Mouse (Mus musculus): ENCODE data around the gene Palm. TPM values are rescaled to one million over a fixed set of nuclear protein-coding genes. Genes with fewer than 3 reads are reported as not detected.

The Palm gene
- polyA plus RNA-seq, 1 experiment from 2014 or later: 80.7 TPM

GRCm38 (mm10) chr10:79865801-79866295, 72.5 kb downstream of the Palm start:
- DNase-seq (ENCODE audit: low spot score): no peak
- H3K27ac ChIP-seq: no peak overlapping the region
- no peak overlapping the region; the same call in 1 of the 2 replicates for H3K4me3 ChIP-seq
- H3K4me1 ChIP-seq: peaks cover 28% of the 10 kb centered on the region
- WGBS: 70% methylated on average over 19 of the region's 19 CpGs
- no peaks in the 10 kb centered on the region for H3K27me3 ChIP-seq (ENCODE audit: insufficient read depth, poor library complexity, severe bottlenecking)
- H3K36me3 ChIP-seq: peaks cover 67% of the 10 kb centered on the region
- no peaks in the 10 kb centered on the region for H3K9me3 ChIP-seq

DNA sequence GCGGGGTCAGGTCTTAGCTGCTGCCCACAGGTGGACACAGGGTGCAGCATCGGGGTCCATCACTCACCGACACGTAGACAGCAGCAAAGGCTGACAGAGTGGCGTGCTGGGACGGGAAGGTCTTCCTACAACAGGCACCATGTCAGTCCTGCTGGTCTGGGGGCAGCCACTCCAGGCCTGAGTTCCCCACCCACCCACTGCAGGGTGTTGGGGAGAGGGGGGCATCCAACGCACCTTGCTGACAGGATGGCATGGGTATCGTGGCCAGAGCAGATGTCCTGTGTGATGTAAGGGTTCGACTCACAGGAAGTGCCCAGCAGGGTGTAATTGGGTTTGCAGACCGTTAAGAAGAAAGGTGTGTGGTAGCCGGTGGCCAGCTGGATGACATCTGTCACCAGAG, 73.2 kb downstream of the Palm start:
- H3K4me3 ChIP-seq: no peak overlapping the region
- 75% methylated on average over 11 of the region's 11 CpGs for WGBS
- DNase-seq (ENCODE audit: low spot score): no peak

More for the DNA sequence above, 73.2 kb downstream of the Palm start:
- Histone ChIP-seq H3K9me3 (no peaks in the 10 kb centered on the region), H3K36me3 (peaks cover 66% of the 10 kb centered on the region), H3K27ac (no peak overlapping the region), H3K4me1 (peaks cover 24% of the 10 kb centered on the region), H3K27me3 (ENCODE audit: insufficient read depth, poor library complexity, severe bottlenecking) (no peaks in the 10 kb centered on the region)

Small RNAs within 50 kb of the gene (microRNA-seq; reads per million reads assigned to microRNA genes)
- gene Mir6910: not detected

Other genes with a start within 250 kb of the Palm start
- 46.6 and 53.9 TPM in 2 replicates for gene Mier2, start 238.4 kb upstream of the Palm start, polyA plus RNA-seq (2016; fragmentation: Nextera tagmentation; extraction: Ambion mirVana)
- not detected in 2 replicates for gene Theg, start 206.2 kb upstream of the Palm start, polyA plus RNA-seq (2016; fragmentation: Nextera tagmentation; extraction: Ambion mirVana)
- not detected in 2 replicates for gene C2cd4c, start 179.5 kb upstream of the Palm start, polyA plus RNA-seq (2016; fragmentation: Nextera tagmentation; extraction: Ambion mirVana)
- 2.7 and 6.3 TPM in 2 replicates for gene Shc2, start 155.7 kb upstream of the Palm start, polyA plus RNA-seq (2016; fragmentation: Nextera tagmentation; extraction: Ambion mirVana)
- not detected in 2 replicates for gene Odf3l2, start 147.8 kb upstream of the Palm start, polyA plus RNA-seq (2016; fragmentation: Nextera tagmentation; extraction: Ambion mirVana)
- 0.38 and 1.3 TPM in 2 replicates for gene Madcam1, start 129.0 kb upstream of the Palm start, polyA plus RNA-seq (2016; fragmentation: Nextera tagmentation; extraction: Ambion mirVana)
- gene Tpgs1, start 124.2 kb upstream of the Palm start, polyA plus RNA-seq (2016; fragmentation: Nextera tagmentation; extraction: Ambion mirVana): 52.3 and 59.4 TPM in 2 replicates
- gene Cdc34, start 111.4 kb upstream of the Palm start, polyA plus RNA-seq (2016; fragmentation: Nextera tagmentation; extraction: Ambion mirVana): 188 and 215 TPM in 2 replicates
- 0.46 and 0.54 TPM in 2 replicates for gene Gzmm, start 104.6 kb upstream of the Palm start, polyA plus RNA-seq (2016; fragmentation: Nextera tagmentation; extraction: Ambion mirVana)
- 1,251 and 1,319 TPM in 2 replicates for gene Bsg, start 89.1 kb upstream of the Palm start, polyA plus RNA-seq (2016; fragmentation: Nextera tagmentation; extraction: Ambion mirVana)
- not detected in 2 replicates for gene Hcn2, start 76.9 kb upstream of the Palm start, polyA plus RNA-seq (2016; fragmentation: Nextera tagmentation; extraction: Ambion mirVana)
- 39.8 and 42.5 TPM in 2 replicates for gene Polrmt, start 47.0 kb upstream of the Palm start, polyA plus RNA-seq (2016; fragmentation: Nextera tagmentation; extraction: Ambion mirVana)
- 0.11 and 0.16 TPM in 2 replicates for gene Fgf22, start 38.5 kb upstream of the Palm start, polyA plus RNA-seq (2016; fragmentation: Nextera tagmentation; extraction: Ambion mirVana)
- gene Rnf126, start 26.6 kb upstream of the Palm start, polyA plus RNA-seq (2016; fragmentation: Nextera tagmentation; extraction: Ambion mirVana): 84.4 and 113 TPM in 2 replicates
- 7.9 and 8.0 TPM in 2 replicates for gene Fstl3, start 16.3 kb upstream of the Palm start, polyA plus RNA-seq (2016; fragmentation: Nextera tagmentation; extraction: Ambion mirVana)
- gene Prss57, start 2.6 kb upstream of the Palm start, polyA plus RNA-seq (2016; fragmentation: Nextera tagmentation; extraction: Ambion mirVana): not detected in 2 replicates
- gene Misp, start 27.4 kb downstream of the Palm start, polyA plus RNA-seq (2016; fragmentation: Nextera tagmentation; extraction: Ambion mirVana): 0.21 and 0.82 TPM in 2 replicates
- 174 and 264 TPM in 2 replicates for gene Ptbp1, start 60.9 kb downstream of the Palm start, polyA plus RNA-seq (2016; fragmentation: Nextera tagmentation; extraction: Ambion mirVana)
- 2.4 and 7.8 TPM in 2 replicates for gene Prtn3, start 80.9 kb downstream of the Palm start, polyA plus RNA-seq (2016; fragmentation: Nextera tagmentation; extraction: Ambion mirVana)
- gene Plppr3, start 81.1 kb downstream of the Palm start, polyA plus RNA-seq (2016; fragmentation: Nextera tagmentation; extraction: Ambion mirVana): 16.2 and 36.9 TPM in 2 replicates
- 0.14 and 0.15 TPM in 2 replicates for gene Elane, start 92.7 kb downstream of the Palm start, polyA plus RNA-seq (2016; fragmentation: Nextera tagmentation; extraction: Ambion mirVana)
- gene Cfd, start 97.3 kb downstream of the Palm start, polyA plus RNA-seq (2016; fragmentation: Nextera tagmentation; extraction: Ambion mirVana): not detected in 2 replicates
- 51.9 and 54.4 TPM in 2 replicates for gene Med16, start 115.4 kb downstream of the Palm start, polyA plus RNA-seq (2016; fragmentation: Nextera tagmentation; extraction: Ambion mirVana)
- gene Gm26602, start 117.3 kb downstream of the Palm start, polyA plus RNA-seq (2016; fragmentation: Nextera tagmentation; extraction: Ambion mirVana): 1.4 and 4.0 TPM in 2 replicates
- gene Kiss1r, start 123.4 kb downstream of the Palm start, polyA plus RNA-seq (2016; fragmentation: Nextera tagmentation; extraction: Ambion mirVana): 0.31 and 0.33 TPM in 2 replicates
- 88.7 and 96.0 TPM in 2 replicates for gene R3hdm4, start 127.6 kb downstream of the Palm start, polyA plus RNA-seq (2016; fragmentation: Nextera tagmentation; extraction: Ambion mirVana)
- 12.5 and 16.4 TPM in 2 replicates for gene Arid3a, start 133.5 kb downstream of the Palm start, polyA plus RNA-seq (2016; fragmentation: Nextera tagmentation; extraction: Ambion mirVana)
- 127 and 155 TPM in 2 replicates for gene Wdr18, start 166.6 kb downstream of the Palm start, polyA plus RNA-seq (2016; fragmentation: Nextera tagmentation; extraction: Ambion mirVana)
- gene Grin3b, start 177.1 kb downstream of the Palm start, polyA plus RNA-seq (2016; fragmentation: Nextera tagmentation; extraction: Ambion mirVana): 0.30 and 0.34 TPM in 2 replicates
- 12.7 and 16.4 TPM in 2 replicates for gene Tmem259, start 190.8 kb downstream of the Palm start, polyA plus RNA-seq (2016; fragmentation: Nextera tagmentation; extraction: Ambion mirVana)
- gene Cnn2, start 195.0 kb downstream of the Palm start, polyA plus RNA-seq (2016; fragmentation: Nextera tagmentation; extraction: Ambion mirVana): 408 and 456 TPM in 2 replicates
- 2.8 and 4.1 TPM in 2 replicates for gene Abca7, start 202.9 kb downstream of the Palm start, polyA plus RNA-seq (2016; fragmentation: Nextera tagmentation; extraction: Ambion mirVana)
- 12.0 and 16.7 TPM in 2 replicates for gene Arhgap45, start 223.1 kb downstream of the Palm start, polyA plus RNA-seq (2016; fragmentation: Nextera tagmentation; extraction: Ambion mirVana)
- gene Polr2e, start 246.2 kb downstream of the Palm start, polyA plus RNA-seq (2016; fragmentation: Nextera tagmentation; extraction: Ambion mirVana): 181 and 233 TPM in 2 replicates

Data from heart, embryonic 10.5 days (tissue).